Mouse (Mus musculus) spleen, adult 2 months (tissue): Measurements from ENCODE around the gene D430041D05Rik. TPM values are rescaled to one million over a fixed set of nuclear protein-coding genes. Genes with fewer than 3 reads are reported as not detected.
"Not testable (repeated sequence)": the region's sequence is repeated elsewhere in the genome, so short reads cannot be mapped to it uniquely, and the experiment has no call there.

Source experiments
- DNase-seq, 2 experiments: peaks; one replicate each; pipeline versions ENCODE4 v3.0.0 to v3.0.0-alpha.2; 2012 to 2021; ENCODE audit warnings: low spot score in 2 of 2, low read depth in 1 of 2
- H3K27ac ChIP-seq: fragments of 200-500 bp; 2 replicates; pipeline ENCODE4 v1.5.1; 2012; ENCODE audit warnings: low read length, inconsistent platforms; ENCODE audit not compliant: insufficient read depth
- H3K27me3 ChIP-seq: fragments of 200-500 bp; 2 replicates; pipeline ENCODE4 v1.6.1; 2012; ENCODE audit warnings: mild to moderate bottlenecking, moderate library complexity, low read length, inconsistent platforms; ENCODE audit not compliant: control insufficient read depth, insufficient read depth
- H3K36me3 ChIP-seq: fragments of 200-500 bp; 2 replicates; pipeline ENCODE4 v1.6.1; 2012; ENCODE audit warnings: mild to moderate bottlenecking, low read length, inconsistent platforms; ENCODE audit not compliant: control insufficient read depth, insufficient read depth
- H3K4me1 ChIP-seq: fragments of 200-500 bp; 2 replicates; pipeline ENCODE4 v1.6.1; 2011; ENCODE audit warnings: inconsistent platforms; ENCODE audit not compliant: control insufficient read depth, insufficient read depth, insufficient read length
- H3K4me3 ChIP-seq: fragments of 200-500 bp; 2 replicates; pipeline ENCODE4 v1.5.1; 2011; ENCODE audit warnings: mild to moderate bottlenecking, inconsistent platforms; ENCODE audit not compliant: insufficient read depth, insufficient read length; ENCODE audit errors: extremely low read depth
- CTCF ChIP-seq: fragments of 200-500 bp; IDR thresholded peaks from 2 replicates; pipeline ENCODE4 v1.5.1; 2011; ENCODE audit warnings: mild to moderate bottlenecking, inconsistent platforms; ENCODE audit not compliant: insufficient read depth, insufficient read length, insufficient replicate concordance; ENCODE audit errors: extremely low read depth
- POLR2A ChIP-seq: fragments of 200-500 bp; IDR thresholded peaks from 2 replicates; pipeline ENCODE4 v1.6.1; 2011; ENCODE audit warnings: low read depth, low read length, inconsistent platforms
- WGBS: fragments of 180-500 bp; shearing (Covaris S2); methylation state at CpG from one replicate; pipeline ENCODE4 v1.1.7; 2018; 5-methylcytosine and 5-hydroxymethylcytosine counted together
- polyA plus RNA-seq: library from polyadenylated mRNA; depleted of rRNA; stranded (reverse); fragments of >200 nt; gene quantifications from 2 replicates; pipeline ENCODE4 v1.2.3, GENCODE M21; 2012

Gene D430041D05Rik
- polyA plus RNA-seq, 1 experiment: 0.01 TPM

GRCm38 (mm10) chr2:104114898-104115297 lies 295.9 kb downstream of the D430041D05Rik start:
- no peak for DNase-seq
- H3K4me1 ChIP-seq: no peaks in the 10 kb centered on the region
- TF ChIP-seq CTCF: no peak
- TF ChIP-seq POLR2A: no peak
- no peak overlapping the region for H3K4me3 ChIP-seq
- no peaks in the 10 kb centered on the region for H3K36me3 ChIP-seq
- no peak overlapping the region for H3K27ac ChIP-seq
- WGBS: 89% methylated on average over 3 of the region's 3 CpGs
- 0 out of 2 replicates have a peak, but pooled peaks cover 1% of the 10 kb centered on the region for H3K27me3 ChIP-seq

DNA sequence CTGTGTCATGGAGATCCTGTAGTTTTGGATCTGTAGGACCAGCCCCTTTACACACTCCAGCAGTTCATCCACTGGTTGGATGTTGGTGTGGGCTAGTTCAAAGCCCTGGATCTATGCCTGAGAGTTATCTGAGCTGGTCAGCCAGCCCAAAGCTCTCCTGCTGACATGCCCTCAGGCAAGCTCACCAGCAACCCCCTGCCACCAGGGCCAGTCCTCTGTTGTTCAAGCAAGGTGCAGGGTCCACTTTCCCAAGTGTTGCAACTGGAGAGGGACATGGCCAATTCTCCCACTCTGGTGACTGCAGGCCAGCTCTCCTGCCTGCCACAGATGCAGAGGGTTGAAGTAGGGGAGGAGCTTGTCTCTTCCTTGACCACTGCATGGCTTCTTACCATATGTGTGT lies 297.2 kb downstream of the D430041D05Rik start:
- not testable (repeated sequence) for H3K27ac ChIP-seq, H3K4me1 ChIP-seq, H3K27me3 ChIP-seq, H3K36me3 ChIP-seq, H3K4me3 ChIP-seq, DNase-seq

GRCm38 (mm10) chr2:104111170-104111797 lies 299.5 kb downstream of the D430041D05Rik start:
- H3K4me1 ChIP-seq, H3K4me3 ChIP-seq, H3K36me3 ChIP-seq, DNase-seq, H3K27me3 ChIP-seq, H3K27ac ChIP-seq: not testable (repeated sequence)
- no CpG with 5 or more reads among the region's 1 CpGs for WGBS

- Histone ChIP-seq H3K4me1 (no peaks in the 10 kb centered on the region), H3K36me3 (no peaks in the 10 kb centered on the region), H3K27ac (no peak overlapping the region), H3K4me3 (no peak overlapping the region), H3K27me3 (0 out of 2 replicates have a peak, but pooled peaks cover 1% of the 10 kb centered on the region)
- DNase-seq: no peak
- TF ChIP-seq CTCF (no peak), POLR2A (no peak)
- 72% methylated on average over 4 of the region's 4 CpGs for WGBS
Measured at GRCm38 (mm10) chr2:104110031-104110430, 300.8 kb downstream of the D430041D05Rik start.

DNA sequence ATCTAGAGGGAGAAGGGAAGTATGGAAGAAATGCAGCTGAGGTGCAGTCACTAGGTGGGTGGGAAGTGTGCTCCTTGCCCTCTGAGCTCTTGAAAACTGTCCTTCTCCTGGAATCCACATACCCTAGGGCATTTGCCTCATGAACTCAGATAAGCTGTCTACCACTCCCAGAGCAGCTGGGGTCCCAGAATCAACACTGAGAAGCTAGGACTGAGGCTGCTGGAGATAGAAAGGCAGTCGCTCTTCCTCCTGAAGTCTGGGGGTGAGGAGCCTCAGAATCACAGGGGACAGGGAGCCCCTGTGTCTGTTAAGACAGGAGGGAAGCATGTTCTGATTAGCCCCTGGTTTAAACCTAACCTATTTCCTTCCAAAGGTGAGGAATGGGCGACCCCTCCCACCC lies 301.3 kb downstream of the D430041D05Rik start:
- 92% methylated on average over 2 of the region's 2 CpGs for WGBS
- no peak overlapping the region for H3K27ac ChIP-seq
- no peak for DNase-seq

GRCm38 (mm10) chr2:104109021-104109420 lies 301.8 kb downstream of the D430041D05Rik start:
- DNase-seq, H3K27me3 ChIP-seq, H3K4me3 ChIP-seq, H3K27ac ChIP-seq, H3K36me3 ChIP-seq, H3K4me1 ChIP-seq: not testable (repeated sequence)
- 91% methylated on average over 2 of the region's 2 CpGs for WGBS

More for the DNA sequence above, 301.3 kb downstream of the D430041D05Rik start:
- no peaks in the 10 kb centered on the region for H3K4me1 ChIP-seq
- H3K27me3 ChIP-seq: 0 out of 2 replicates have a peak, but pooled peaks cover 1% of the 10 kb centered on the region
- no peak overlapping the region for H3K4me3 ChIP-seq
- H3K36me3 ChIP-seq: no peaks in the 10 kb centered on the region
- TF ChIP-seq CTCF: no peak

- Histone ChIP-seq H3K27ac (no peak overlapping the region), H3K4me1 (no peaks in the 10 kb centered on the region), H3K36me3 (no peaks in the 10 kb centered on the region), H3K27me3 (no peaks in the 10 kb centered on the region), H3K4me3 (no peak overlapping the region)
- 81% methylated on average over 6 of the region's 6 CpGs for WGBS
- no peak for TF ChIP-seq POLR2A
- DNase-seq: no peak
Measured at GRCm38 (mm10) chr2:104104800-104105199, 306.0 kb downstream of the D430041D05Rik start.
